Mouse (Mus musculus) embryo, embryonic 10.5 days (tissue): ENCODE measurements around the gene Rundc3a.

ENCODE experiments used
- DNase-seq: peaks from one replicate; pipeline ENCODE4 v3.0.0-alpha.2; 2015; ENCODE audit warnings: low spot score

Gene Rundc3a

DNA sequence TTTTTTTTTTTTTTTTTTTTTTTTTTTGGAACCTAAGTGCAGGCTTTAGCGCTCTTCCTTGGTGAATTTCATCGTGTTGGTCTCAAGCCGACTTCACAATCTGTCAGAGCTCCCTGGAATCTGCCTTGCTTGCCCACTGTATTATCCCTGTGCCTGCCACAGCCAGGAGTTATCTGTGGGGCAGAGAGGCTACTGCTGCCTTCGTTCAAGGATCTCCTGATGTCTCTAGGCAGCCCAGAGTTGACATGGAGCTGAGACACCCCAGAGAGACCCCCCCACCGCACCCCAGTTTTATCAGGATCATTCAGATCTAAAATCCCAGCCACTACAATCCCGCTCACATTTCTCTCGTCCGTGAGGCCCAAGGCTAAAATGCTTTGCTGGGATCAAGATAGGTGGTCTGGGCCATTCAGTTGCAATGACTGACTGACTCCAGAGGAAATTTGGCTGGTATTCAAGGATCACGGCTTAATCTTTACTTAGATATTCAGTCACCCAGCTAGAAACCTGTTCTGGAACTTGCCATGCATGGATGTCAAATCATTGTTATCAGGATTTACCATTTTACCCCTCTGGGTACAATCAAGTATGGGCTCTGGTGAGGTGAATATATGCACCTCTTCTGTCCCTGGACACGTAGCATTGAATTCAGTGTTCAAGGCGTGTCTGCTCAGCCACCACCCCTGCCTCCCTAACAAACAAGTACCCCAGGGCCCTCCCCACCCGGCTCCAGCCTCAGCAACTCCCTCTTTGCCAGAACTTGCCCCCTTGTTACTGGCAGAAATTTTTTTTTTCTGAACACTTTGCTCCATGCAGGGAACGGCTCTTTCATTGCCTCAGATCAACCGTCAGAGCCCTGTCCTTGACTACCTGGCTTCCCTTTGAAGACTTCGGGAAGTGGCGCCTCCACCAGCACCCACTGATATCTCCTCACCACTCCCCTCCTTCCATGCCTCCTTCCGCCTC lies 56.1 kb downstream of the Rundc3a start:
- no peak for DNase-seq
